Mouse (Mus musculus) heart, adult 9 months (tissue): ENCODE data around the gene Timm29.
"Not testable (repeated sequence)": the region's sequence is repeated elsewhere in the genome, so short reads cannot be mapped to it uniquely, and the experiment has no call there.

ENCODE experiments used
- DNase-seq, 2 experiments: peaks; one replicate each; pipeline ENCODE4 v3.0.0; 2022; ENCODE audit warnings: low spot score in 2 of 2

The Timm29 gene

GRCm38 (mm10) chr9:21578226-21578625 lies 14.3 kb upstream of the Timm29 start:
- DNase-seq: no peak

GRCm38 (mm10) chr9:21585401-21585800 lies 7.1 kb upstream of the Timm29 start:
- no peak for DNase-seq

GRCm38 (mm10) chr9:21587678-21588349 lies 4.7 kb upstream of the Timm29 start:
- DNase-seq: no peak

- DNase-seq: no peak
Observed at GRCm38 (mm10) chr9:21588350-21588749, 4.2 kb upstream of the Timm29 start.

- no peak for DNase-seq
Observed at GRCm38 (mm10) chr9:21589538-21589937, 3.0 kb upstream of the Timm29 start.

GRCm38 (mm10) chr9:21591127-21591830 lies 1.2 kb upstream of the Timm29 start:
- DNase-seq: no peak

GRCm38 (mm10) chr9:21591831-21592702 lies 455 bp upstream of the Timm29 start:
- no peak for DNase-seq

GRCm38 (mm10) chr9:21593122-21593721 lies 700 bp downstream of the Timm29 start:
- no peak for DNase-seq

GRCm38 (mm10) chr9:21594350-21594749 lies 1.8 kb downstream of the Timm29 start:
- DNase-seq: not testable (repeated sequence)

- no peak for DNase-seq
Observed at GRCm38 (mm10) chr9:21594838-21595237, 2.3 kb downstream of the Timm29 start.

- no peak for DNase-seq
Observed at GRCm38 (mm10) chr9:21598198-21598597, 5.7 kb downstream of the Timm29 start.

- DNase-seq: no peak
Observed at GRCm38 (mm10) chr9:21600186-21600585, 7.7 kb downstream of the Timm29 start.

GRCm38 (mm10) chr9:21601073-21601472 lies 8.6 kb downstream of the Timm29 start:
- DNase-seq: no peak

- DNase-seq: peak; percentile 43 to 73
Observed at GRCm38 (mm10) chr9:21601722-21602399, 9.3 kb downstream of the Timm29 start.

GRCm38 (mm10) chr9:21604119-21604518 lies 11.6 kb downstream of the Timm29 start:
- DNase-seq: no peak

- DNase-seq: no peak
Observed at GRCm38 (mm10) chr9:21605865-21606264, 13.3 kb downstream of the Timm29 start.

GRCm38 (mm10) chr9:21606648-21607047 lies 14.1 kb downstream of the Timm29 start:
- DNase-seq: no peak

GRCm38 (mm10) chr9:21609861-21610260 lies 17.3 kb downstream of the Timm29 start:
- DNase-seq: no peak

GRCm38 (mm10) chr9:21614864-21615616 lies 22.5 kb downstream of the Timm29 start:
- DNase-seq: no peak

- DNase-seq: peak; percentile 100
Observed at GRCm38 (mm10) chr9:21615617-21616231, 23.2 kb downstream of the Timm29 start, which contains the start of gene Smarca4. Smarca4 (plus strand) TSS chr9:21616169.
